In the genomic region with DNA sequence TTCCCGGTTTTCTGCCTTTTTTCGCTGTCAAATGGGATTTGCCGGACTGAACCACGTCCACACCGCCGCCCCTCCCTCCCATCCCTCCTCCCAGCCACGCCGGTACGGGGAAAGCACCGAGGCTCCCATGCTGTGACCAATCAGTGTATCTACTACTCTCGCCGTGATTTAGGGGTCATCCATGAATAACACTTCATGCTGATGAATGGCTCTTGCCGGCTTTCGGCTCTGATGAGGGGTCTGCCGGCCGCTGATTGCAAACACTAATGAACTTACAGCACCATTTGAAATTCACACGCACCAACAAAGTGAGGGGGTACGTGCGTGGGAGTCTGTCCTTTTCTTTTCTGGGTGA, we compare ENCODE assay signal across 8 mouse cellular contexts. TPM values are rescaled to one million over a fixed set of nuclear protein-coding genes. Genes with fewer than 3 reads are reported as not detected.
DNase-seq lines count a peak whose midpoint lies in the region; ATAC-seq and TF ChIP-seq lines count a peak whose summit lies in the region.

Tenm3 (minus strand) TSS at position 21 of the 355 bp plus-strand sequence.

- H3K27me3 ChIP-seq in C2C12 (ENCODE audit: control insufficient read depth, insufficient read depth, insufficient read length): no peaks in the 10 kb centered on the region
- H3K27me3 ChIP-seq in hindbrain, embryonic 11.5 days (ENCODE audit: control insufficient read depth, insufficient read depth, low read length): peaks cover 13% of the 10 kb centered on the region
- peaks cover 26% of the 10 kb centered on the region for H3K27me3 ChIP-seq in limb, embryonic 15.5 days
- 0 out of 2 replicates have a peak, but pooled peaks cover 6% of the 10 kb centered on the region for H3K27me3 ChIP-seq in stomach, embryonic 14.5 days (ENCODE audit: control insufficient read depth, insufficient read depth, low read length)

- peak within 1 kb of the TSS; percentile 92 for H3K4me2 ChIP-seq in hindbrain, embryonic 11.5 days (replicated peaks; ENCODE audit: low read depth, low read length)
- H3K4me2 ChIP-seq in limb, embryonic 15.5 days: peak within 1 kb of the TSS; percentile 91
- peak within 1 kb of the TSS; percentile 91 for H3K4me2 ChIP-seq in stomach, embryonic 14.5 days (replicated peaks; ENCODE audit: low read depth, low read length)

- no peaks in the 10 kb centered on the region for H3K9me3 ChIP-seq in hindbrain, embryonic 11.5 days (ENCODE audit: control insufficient read depth, low read length)
- no peaks in the 10 kb centered on the region for H3K9me3 ChIP-seq in limb, embryonic 15.5 days
- no peaks in the 10 kb centered on the region for H3K9me3 ChIP-seq in stomach, embryonic 14.5 days (ENCODE audit: control insufficient read depth, low read depth, low read length)

- TF ChIP-seq CTCF in C2C12 (IDR thresholded peaks at IDR 0.05; ENCODE audit: control insufficient read depth, insufficient read depth, insufficient read length): no peak
- no peak for TF ChIP-seq CTCF in cortical plate, adult 2 months (IDR thresholded peaks at IDR 0.05; ENCODE audit: extremely low read depth, insufficient read depth, low read length)

- H3K4me3 ChIP-seq in C2C12 (ENCODE audit: insufficient read depth, poor library complexity, severe bottlenecking): peak within 1 kb of the TSS; percentile 66
- H3K4me3 ChIP-seq in cortical plate, adult 2 months (ENCODE audit: insufficient read depth, low read length): peak within 1 kb of the TSS; percentile 97
- H3K4me3 ChIP-seq in hindbrain, embryonic 11.5 days (ENCODE audit: low read depth, low read length): peak within 1 kb of the TSS; percentile 78
- peak within 1 kb of the TSS; percentile 81 for H3K4me3 ChIP-seq in limb, embryonic 15.5 days
- peak within 1 kb of the TSS; percentile 60 for H3K4me3 ChIP-seq in stomach, embryonic 14.5 days (ENCODE audit: low read depth, low read length)

- peak within 1 kb of the TSS; percentile 43; the same call in 1 of the 2 replicates for H3K27ac ChIP-seq in cortical plate, adult 2 months (ENCODE audit: insufficient read depth, low read length)
- H3K27ac ChIP-seq in hindbrain, embryonic 11.5 days (ENCODE audit: low read depth, low read length): peak within 1 kb of the TSS; percentile 52
- H3K27ac ChIP-seq in limb, embryonic 15.5 days: peak within 1 kb of the TSS; percentile 89
- peak within 1 kb of the TSS; percentile 82 for H3K27ac ChIP-seq in stomach, embryonic 14.5 days (ENCODE audit: low read length)

- peaks cover 35% of the 10 kb centered on the region for H3K79me2 ChIP-seq in C2C12 (ENCODE audit: control insufficient read depth, insufficient read depth)

- H3K9ac ChIP-seq in hindbrain, embryonic 11.5 days (ENCODE audit: low read depth, low read length): peak within 1 kb of the TSS; percentile 85
- peak within 1 kb of the TSS; percentile 75 for H3K9ac ChIP-seq in limb, embryonic 15.5 days
- H3K9ac ChIP-seq in stomach, embryonic 14.5 days (replicated peaks; ENCODE audit: low read depth, low read length): peak within 1 kb of the TSS; percentile 67

- WGBS in hindbrain, embryonic 11.5 days: under 1% methylated on average over 19 of the region's 19 CpGs
- under 1% methylated on average over 19 of the region's 19 CpGs for WGBS in limb, embryonic 15.5 days
- WGBS in stomach, embryonic 14.5 days: 1% methylated on average over 19 of the region's 19 CpGs

- peak; percentile 88 for DNase-seq in heart, adult 11 months
- no peak for DNase-seq in heart, postnatal 25 days (ENCODE audit: low spot score)
- peak; percentile 65 for DNase-seq in hindbrain, embryonic 11.5 days (ENCODE audit: low spot score)
- no peak for DNase-seq in thymus, postnatal 14 days

- H3K36me3 ChIP-seq in C2C12 (ENCODE audit: control insufficient read depth, insufficient read depth): no peaks in the 10 kb centered on the region
- H3K36me3 ChIP-seq in hindbrain, embryonic 11.5 days (ENCODE audit: control insufficient read depth, insufficient read depth, low read length): no peaks in the 10 kb centered on the region
- no peaks in the 10 kb centered on the region for H3K36me3 ChIP-seq in limb, embryonic 15.5 days
- no peaks in the 10 kb centered on the region for H3K36me3 ChIP-seq in stomach, embryonic 14.5 days (ENCODE audit: control insufficient read depth, insufficient read depth, low read length)

- H3ac ChIP-seq in C2C12 (ENCODE audit: control insufficient read depth, insufficient read length, low read depth): peak within 1 kb of the TSS; percentile 73

- no peak for TF ChIP-seq POLR2A in cortical plate, adult 2 months (IDR thresholded peaks at IDR 0.05; ENCODE audit: extremely low read depth, insufficient read depth, low read length)

- peak; percentile 68 for ATAC-seq in hindbrain, embryonic 11.5 days (ENCODE audit: low FRiP score)
- no peak for ATAC-seq in limb, embryonic 15.5 days (ENCODE audit: insufficient number of reproducible peaks, low FRiP score, low TSS enrichment, low read depth)
- ATAC-seq in stomach, embryonic 14.5 days (ENCODE audit: insufficient number of reproducible peaks, insufficient read depth, low FRiP score, low read depth): peak; percentile 12; the same call in 1 of the 2 replicates

- H3K79me3 ChIP-seq in C2C12 (ENCODE audit: low read depth): peaks cover 9% of the 10 kb centered on the region

- H3K4me1 ChIP-seq in cortical plate, adult 2 months (ENCODE audit: control insufficient read depth, insufficient read depth, low read length): no peaks in the 10 kb centered on the region
- H3K4me1 ChIP-seq in hindbrain, embryonic 11.5 days (replicated peaks; ENCODE audit: control insufficient read depth, insufficient read depth, low read length): peaks cover 3% of the 10 kb centered on the region
- peaks cover 21% of the 10 kb centered on the region; the same call in 1 of the 2 replicates for H3K4me1 ChIP-seq in limb, embryonic 15.5 days
- H3K4me1 ChIP-seq in stomach, embryonic 14.5 days (ENCODE audit: control insufficient read depth, insufficient read depth, low read length): no peaks in the 10 kb centered on the region

- intact Hi-C loops in heart, postnatal 25 days (cut with DNase I): no loop called here

TF ChIP-seq in C2C12, 6 proteins besides CTCF, POLR2A, EP300 and RAD21:
- TF ChIP-seq MYOD1 (IDR thresholded peaks at IDR 0.05; ENCODE audit: control insufficient read depth, insufficient read length, low read depth): no peak
- peak; percentile 8 for TF ChIP-seq MAX (IDR thresholded peaks at IDR 0.05)

RNA-seq across cellular contexts. Expression of gene Tenm3, which starts in this region (rescaled TPM):
- 1 to 10 TPM; 3.4 to 4.1 TPM for total RNA-seq in heart, postnatal 25 days (2021)
- 18.2 TPM for polyA plus RNA-seq in C2C12 (2012; fragmentation: generic; extraction: Trizol)
- 19.1 and 21.0 TPM in 2 replicates for polyA plus RNA-seq in cortical plate, adult 2 months (2012; rRNA removed)
- polyA plus RNA-seq in hindbrain, embryonic 11.5 days (2014; fragmentation: Nextera tagmentation; extraction: Ambion mirVana): 30.4 and 49.8 TPM in 2 replicates
- 30.0 and 35.5 TPM in 2 replicates for polyA plus RNA-seq in limb, embryonic 15.5 days (2015; fragmentation: Nextera tagmentation; extraction: Ambion mirVana)
- polyA plus RNA-seq in stomach, embryonic 14.5 days (2014; fragmentation: Nextera tagmentation; extraction: Ambion mirVana): 27.4 and 29.8 TPM in 2 replicates

Comparison
In these comparisons a context has a peak if more than half of its experiments do, and no peak if none do; other contexts are left out.
1. DNase-seq: peak in heart, adult 11 months (single experiment) and hindbrain, embryonic 11.5 days (single experiment); none in heart, postnatal 25 days (single experiment) and thymus, postnatal 14 days (single experiment).
2. Peak in every context shown above with its lines, with median percentiles within 50 percentile points of each other: H3K4me3 ChIP-seq, H3K27ac ChIP-seq, H3K4me2 ChIP-seq and H3K9ac ChIP-seq.